Mouse (Mus musculus): ENCODE measurements around the gene Setd7.

GRCm38 (mm10) chr3:51484370-51484769 lies 76.3 kb downstream of the Setd7 start:
- TF ChIP-seq CTCF (IDR thresholded peaks at IDR 0.05; ENCODE audit: low read depth, low read length), result no peak
- no peak for TF ChIP-seq GATA1 (IDR thresholded peaks at IDR 0.05; ENCODE audit: borderline replicate concordance, low read length)
- TF ChIP-seq TAL1 (conservative IDR thresholded peaks at IDR 0.05; ENCODE audit: low read depth, low read length), result no peak

Measured in G1E (cell line).